Mouse (Mus musculus) heart, embryonic 11.5 days (tissue): Measurements from ENCODE around the gene Sfi1. TPM values are rescaled to one million over a fixed set of nuclear protein-coding genes. Genes with fewer than 3 reads are reported as not detected.
"Not testable (repeated sequence)": the region's sequence is repeated elsewhere in the genome, so short reads cannot be mapped to it uniquely, and the experiment has no call there.

Experiments
- ATAC-seq: fragments of 200-750 bp; cut with Nextera tagmentation; replicated peaks from 2 replicates; pipeline ENCODE4 v1.8.0; 2017; ENCODE audit warnings: moderate library complexity; ENCODE audit not compliant: insufficient number of reproducible peaks, low FRiP score, low TSS enrichment
- H3K27ac ChIP-seq: fragments of 300-500 bp; sonication (generic); 2 replicates; pipeline ENCODE4 v1.5.1; 2014; ENCODE audit warnings: mild to moderate bottlenecking, low read depth, low read length
- H3K27me3 ChIP-seq: fragments of 300-500 bp; sonication (generic); 2 replicates; pipeline ENCODE4 v1.6.1; 2014; ENCODE audit warnings: mild to moderate bottlenecking, low read length, mixed read lengths; ENCODE audit not compliant: control insufficient read depth, insufficient read depth
- H3K36me3 ChIP-seq: fragments of 300-500 bp; sonication (generic); 2 replicates; pipeline ENCODE4 v1.6.1; 2014; ENCODE audit warnings: mild to moderate bottlenecking, low read length, moderate library complexity, mixed read lengths; ENCODE audit not compliant: control insufficient read depth, insufficient read depth
- H3K4me1 ChIP-seq: fragments of 300-500 bp; sonication (generic); 2 replicates; pipeline ENCODE4 v1.6.1; 2014; ENCODE audit warnings: low read length; ENCODE audit not compliant: control insufficient read depth, insufficient read depth
- H3K4me2 ChIP-seq: fragments of 300-500 bp; sonication (generic); 2 replicates; pipeline ENCODE4 v1.6.1; 2014; ENCODE audit warnings: mild to moderate bottlenecking, moderate library complexity
- H3K4me3 ChIP-seq: fragments of 300-500 bp; sonication (generic); 2 replicates; pipeline ENCODE4 v1.5.1; 2014; ENCODE audit warnings: low read depth, low read length
- H3K9ac ChIP-seq: fragments of 300-500 bp; sonication (generic); 2 replicates; pipeline ENCODE4 v1.6.1; 2014; ENCODE audit warnings: mild to moderate bottlenecking, low read depth, low read length, moderate library complexity
- H3K9me3 ChIP-seq: fragments of 300-500 bp; sonication (generic); replicated peaks from 2 replicates; pipeline ENCODE4 v1.6.1; 2016; ENCODE audit warnings: low read length; ENCODE audit not compliant: control insufficient read depth
- WGBS: fragments of 180-500 bp; shearing (Covaris S2); extraction: QIAGEN DNeasy Blood & Tissue Kit; methylation state at CpG from one replicate; pipeline ENCODE4 v1.1.7; 2014; ENCODE audit not compliant: insufficient replicate concordance; 5-methylcytosine and 5-hydroxymethylcytosine counted together
- polyA plus RNA-seq: library from polyadenylated mRNA; unstranded; fragments of >200 nt; fragmentation: Nextera tagmentation; extraction: Ambion mirVana; gene quantifications from 2 replicates; pipeline ENCODE4 v1.2.1, GENCODE M21; 2014

The Sfi1 gene
- polyA plus RNA-seq, 1 experiment from 2014 or later: 8.6 TPM

- H3K9ac ChIP-seq, H3K4me2 ChIP-seq, H3K4me3 ChIP-seq, H3K36me3 ChIP-seq, H3K27me3 ChIP-seq, H3K4me1 ChIP-seq, H3K27ac ChIP-seq: not testable (repeated sequence)
- 74% methylated on average over 12 of the region's 12 CpGs for WGBS
- ATAC-seq: peak; percentile 64
- H3K9me3 ChIP-seq: peaks cover 36% of the 10 kb centered on the region
Observed at GRCm38 (mm10) chr11:3100066-3100645, 93.1 kb downstream of the Sfi1 start.

Other genes with a start within 250 kb of the Sfi1 start
- gene Eif4enif1, start 8.9 kb upstream of the Sfi1 start, polyA plus RNA-seq: 43.2 and 44.9 TPM in 2 replicates
- 182 and 194 TPM in 2 replicates for gene Drg1, start 73.0 kb upstream of the Sfi1 start, polyA plus RNA-seq
- 26.6 and 28.6 TPM in 2 replicates for gene Patz1, start 95.4 kb upstream of the Sfi1 start, polyA plus RNA-seq
- 12.2 and 14.2 TPM in 2 replicates for gene Pik3ip1, start 136.9 kb upstream of the Sfi1 start, polyA plus RNA-seq
- gene Limk2, start 215.7 kb upstream of the Sfi1 start, polyA plus RNA-seq: 61.8 and 72.3 TPM in 2 replicates